ENCODE assay signal across 8 mouse cellular contexts in genomic region chr9:67046881-67047605, GRCm38 (mm10). TPM values are rescaled to one million over a fixed set of nuclear protein-coding genes. Genes with fewer than 3 reads are reported as not detected.
DNase-seq lines count a peak whose midpoint lies in the region; ATAC-seq and TF ChIP-seq lines count a peak whose summit lies in the region.

No protein-coding gene starts in this region.

- ATAC-seq in kidney, embryonic 14.5 days (ENCODE audit: low FRiP score, low TSS enrichment): no peak
- ATAC-seq in heart, postnatal 0 days (ENCODE audit: insufficient read depth, low read depth): peak; percentile 42
- no peak for ATAC-seq in liver, embryonic 13.5 days (ENCODE audit: low read depth)
- ATAC-seq in stomach, embryonic 14.5 days (ENCODE audit: insufficient number of reproducible peaks, insufficient read depth, low FRiP score, low read depth): no peak

- H3K27me3 ChIP-seq in kidney, embryonic 14.5 days (ENCODE audit: control insufficient read depth, insufficient read depth, low read length): 0 out of 2 replicates have a peak, but pooled peaks cover 4% of the 10 kb centered on the region
- H3K27me3 ChIP-seq in heart, postnatal 0 days (ENCODE audit: control insufficient read depth, insufficient read depth, low read length): no peaks in the 10 kb centered on the region
- peaks cover 75% of the 10 kb centered on the region for H3K27me3 ChIP-seq in liver, embryonic 13.5 days
- H3K27me3 ChIP-seq in stomach, embryonic 14.5 days (ENCODE audit: control insufficient read depth, insufficient read depth, low read length): no peaks in the 10 kb centered on the region

- peak; percentile 37 for TF ChIP-seq CTCF in heart, postnatal 0 days (IDR thresholded peaks at IDR 0.05; ENCODE audit: low read depth)

- DNase-seq in kidney, adult 11 months: no peak
- peak; percentile 80 for DNase-seq in heart, postnatal 0 days (ENCODE audit: low spot score)
- no peak for DNase-seq in liver, embryonic 13.5 days
- no peak for DNase-seq in gastrocnemius, adult 8-10 months (ENCODE audit: low spot score in 2 of 2)
- DNase-seq in right cerebral cortex, adult 18-20 months: no peak

- peak overlapping the region; percentile 72 for H3K9ac ChIP-seq in kidney, embryonic 14.5 days (ENCODE audit: low read depth, low read length)
- H3K9ac ChIP-seq in heart, postnatal 0 days (replicated peaks; ENCODE audit: low read depth, low read length): peak overlapping the region; percentile 98
- peak overlapping the region; percentile 41 for H3K9ac ChIP-seq in liver, embryonic 13.5 days
- H3K9ac ChIP-seq in stomach, embryonic 14.5 days (replicated peaks; ENCODE audit: low read depth, low read length): peak overlapping the region; percentile 92

- peaks cover 35% of the 10 kb centered on the region for H3K4me1 ChIP-seq in kidney, embryonic 14.5 days (ENCODE audit: control insufficient read depth, insufficient read depth, low read length)
- H3K4me1 ChIP-seq in brown adipose tissue, adult 24 weeks (ENCODE audit: control insufficient read depth, insufficient read depth, insufficient read length, low read length): peaks cover 3% of the 10 kb centered on the region; the same call in 1 of the 2 replicates
- peaks cover 4% of the 10 kb centered on the region; the same call in 1 of the 2 replicates for H3K4me1 ChIP-seq in heart, postnatal 0 days (ENCODE audit: control insufficient read depth, insufficient read depth)
- peaks cover 53% of the 10 kb centered on the region for H3K4me1 ChIP-seq in liver, embryonic 13.5 days (replicated peaks)
- peaks cover 34% of the 10 kb centered on the region for H3K4me1 ChIP-seq in stomach, embryonic 14.5 days (ENCODE audit: control insufficient read depth, insufficient read depth, low read length)

- H3K9me3 ChIP-seq in kidney, embryonic 14.5 days (ENCODE audit: control insufficient read depth, low read length): no peaks in the 10 kb centered on the region
- H3K9me3 ChIP-seq in heart, postnatal 0 days (replicated peaks; ENCODE audit: control insufficient read depth, low read length): no peaks in the 10 kb centered on the region
- no peaks in the 10 kb centered on the region for H3K9me3 ChIP-seq in liver, embryonic 13.5 days (replicated peaks)
- H3K9me3 ChIP-seq in stomach, embryonic 14.5 days (ENCODE audit: control insufficient read depth, low read depth, low read length): no peaks in the 10 kb centered on the region

- peak overlapping the region; percentile 79 for H3K4me2 ChIP-seq in kidney, embryonic 14.5 days (replicated peaks; ENCODE audit: low read depth, low read length)
- peak overlapping the region; percentile 77 for H3K4me2 ChIP-seq in heart, postnatal 0 days (ENCODE audit: low read depth, low read length)
- H3K4me2 ChIP-seq in liver, embryonic 13.5 days: peak overlapping the region; percentile 66
- H3K4me2 ChIP-seq in stomach, embryonic 14.5 days (replicated peaks; ENCODE audit: low read depth, low read length): peak overlapping the region; percentile 93

- TF ChIP-seq EP300 in heart, postnatal 0 days (IDR thresholded peaks at IDR 0.05; ENCODE audit: low read depth): peak; percentile 65

- peak overlapping the region; percentile 60 for H3K4me3 ChIP-seq in kidney, embryonic 14.5 days (ENCODE audit: low read length)
- peak overlapping the region; percentile 44 for H3K4me3 ChIP-seq in brown adipose tissue, adult 24 weeks (ENCODE audit: insufficient read depth, low read depth, low read length)
- H3K4me3 ChIP-seq in heart, postnatal 0 days (ENCODE audit: low read depth, low read length): peak overlapping the region; percentile 80
- H3K4me3 ChIP-seq in liver, embryonic 13.5 days (replicated peaks): peak overlapping the region; percentile 57
- H3K4me3 ChIP-seq in stomach, embryonic 14.5 days (ENCODE audit: low read depth, low read length): peak overlapping the region; percentile 66

- 9% methylated on average over 15 of the region's 15 CpGs for WGBS in kidney, embryonic 14.5 days
- WGBS in heart, postnatal 0 days: 8% methylated on average over 15 of the region's 15 CpGs
- WGBS in liver, embryonic 13.5 days (ENCODE audit: insufficient replicate concordance): 8% methylated on average over 15 of the region's 15 CpGs
- WGBS in stomach, embryonic 14.5 days: 7% methylated on average over 15 of the region's 15 CpGs

- no peaks in the 10 kb centered on the region for H3K36me3 ChIP-seq in kidney, embryonic 14.5 days (ENCODE audit: control insufficient read depth, insufficient read depth, low read length)
- peaks cover 18% of the 10 kb centered on the region for H3K36me3 ChIP-seq in heart, postnatal 0 days (replicated peaks; ENCODE audit: control insufficient read depth, insufficient read depth, low read length)
- H3K36me3 ChIP-seq in liver, embryonic 13.5 days: no peaks in the 10 kb centered on the region
- peaks cover 9% of the 10 kb centered on the region; the same call in 1 of the 2 replicates for H3K36me3 ChIP-seq in stomach, embryonic 14.5 days (ENCODE audit: control insufficient read depth, insufficient read depth, low read length)

- 0 out of 2 replicates have a peak overlapping the region, but pooled peaks have one; percentile 26 for H3K27ac ChIP-seq in kidney, embryonic 14.5 days (ENCODE audit: low read depth, low read length)
- H3K27ac ChIP-seq in brown adipose tissue, adult 24 weeks (replicated peaks; ENCODE audit: low read depth, low read length): no peak overlapping the region
- peak overlapping the region; percentile 97 for H3K27ac ChIP-seq in heart, postnatal 0 days (ENCODE audit: low read depth)
- no peak overlapping the region; the same call in 1 of the 2 replicates for H3K27ac ChIP-seq in liver, embryonic 13.5 days
- peak overlapping the region; percentile 96; the same call in 1 of the 2 replicates for H3K27ac ChIP-seq in stomach, embryonic 14.5 days (ENCODE audit: low read length)

RNA-seq across cellular contexts. Expression of gene Tpm1, which starts 2.2 kb away (rescaled TPM):
- polyA plus RNA-seq in kidney, embryonic 14.5 days (2014; fragmentation: Nextera tagmentation; extraction: Ambion mirVana): 395 and 422 TPM in 2 replicates
- polyA plus RNA-seq in brown adipose tissue, adult 24 weeks (2012; ENCODE audit: insufficient read depth, insufficient read length, missing spikeins): 270 and 325 TPM in 2 replicates
- total RNA-seq in heart, postnatal 0 days (2014; rRNA removed; ENCODE audit: low replicate concordance): 3,473 and 3,533 TPM in 2 replicates
- 10,043 and 10,309 TPM in 2 replicates for polyA plus RNA-seq in heart, postnatal 0 days (2015; fragmentation: Nextera tagmentation; extraction: Ambion mirVana)
- 168 and 198 TPM in 2 replicates for polyA plus RNA-seq in liver, embryonic 13.5 days (2015; fragmentation: Nextera tagmentation; extraction: Ambion mirVana)
- polyA plus RNA-seq in stomach, embryonic 14.5 days (2014; fragmentation: Nextera tagmentation; extraction: Ambion mirVana): 1,242 and 1,294 TPM in 2 replicates
- over 10,000 TPM; 24,112 to 28,307 (median 24,365) TPM for total RNA-seq in gastrocnemius, adult 8-10 months (2022)

Comparison
In these comparisons a context has a peak if more than half of its experiments do, and no peak if none do; other contexts are left out.
1. H3K27ac ChIP-seq: peak in kidney, embryonic 14.5 days (single experiment), heart, postnatal 0 days (single experiment) and stomach, embryonic 14.5 days (single experiment); none in brown adipose tissue, adult 24 weeks (single experiment) and liver, embryonic 13.5 days (single experiment).
2. H3K9ac ChIP-seq: peak in every context shown above with its lines; median percentile 98 in heart, postnatal 0 days; 92 in stomach, embryonic 14.5 days; 72 in kidney, embryonic 14.5 days; 41 in liver, embryonic 13.5 days.
3. Peak in every context shown above with its lines, with median percentiles within 50 percentile points of each other: H3K4me2 ChIP-seq and H3K4me3 ChIP-seq.